Mouse (Mus musculus) liver, adult 2 months (tissue): Measurements from ENCODE around the gene Bcl11b.

ENCODE experiments used
- CTCF ChIP-seq: fragments of 200-500 bp; IDR thresholded peaks from 2 replicates; pipeline ENCODE4 v1.5.1; 2011; ENCODE audit warnings: low read depth, low read length, control low read depth
- POLR2A ChIP-seq: fragments of 200-500 bp; IDR thresholded peaks from 2 replicates; pipeline ENCODE4 v1.6.1; 2011; ENCODE audit warnings: low read length, control low read depth; ENCODE audit not compliant: insufficient read depth; ENCODE audit errors: extremely low read depth

GRCm38 (mm10) chr12:107998746-107999145 is 4.7 kb downstream of the Bcl11b start:
- TF ChIP-seq POLR2A, result no peak
- peak; percentile 94 for TF ChIP-seq CTCF
